Mouse (Mus musculus) CH12.LX (cell line): Measurements from ENCODE around the gene Klhdc2. TPM values are rescaled to one million over a fixed set of nuclear protein-coding genes. Genes with fewer than 3 reads are reported as not detected.

Experiments used
- DNase-seq: peaks from one replicate; pipeline ENCODE4 v3.0.0-alpha.2; 2013; ENCODE audit errors: extremely low read depth
- H3K27ac ChIP-seq: 2 replicates; pipeline ENCODE4 v1.5.1; 2012; ENCODE audit warnings: low read depth, mild to moderate bottlenecking, control low read depth, moderate library complexity; ENCODE audit not compliant: insufficient read depth
- H3K27me3 ChIP-seq: replicated peaks from 2 replicates; pipeline ENCODE3; 2012; ENCODE audit warnings: inconsistent platforms
- H3K36me3 ChIP-seq, 2 experiments: replicated peaks in 1 of 2; 2 replicates each; pipeline versions ENCODE3 to v1.6.1; 2012; ENCODE audit warnings: inconsistent platforms in 1 of 2, low read length in 1 of 2, mild to moderate bottlenecking in 1 of 2, mixed read lengths in 1 of 2, moderate library complexity in 1 of 2; ENCODE audit not compliant: control insufficient read depth in 1 of 2, insufficient read depth in 1 of 2
- H3K4me1 ChIP-seq, 2 experiments: 2 replicates each; pipeline ENCODE4 v1.6.1; 2012; ENCODE audit warnings: inconsistent platforms in 1 of 2, moderate library complexity in 1 of 2; ENCODE audit not compliant: insufficient read depth in 2 of 2, control insufficient read depth in 1 of 2
- H3K4me2 ChIP-seq: 2 replicates; pipeline ENCODE4 v1.6.1; 2012; ENCODE audit warnings: low read depth, mild to moderate bottlenecking, control low read depth; ENCODE audit not compliant: poor library complexity, insufficient read depth, severe bottlenecking
- H3K4me3 ChIP-seq, 3 experiments: fragments of 150-350 bp in 1 of 3; sonication (generic) in 1 of 3; replicated peaks in 1 of 3; 2 replicates each; pipeline versions ENCODE3 to v1.5.1; 2011 to 2012; ENCODE audit warnings: low read depth in 2 of 3, low read length in 2 of 3, mild to moderate bottlenecking in 2 of 3, moderate library complexity in 2 of 3, control low read depth in 1 of 3, improper control_type of control experiment in 1 of 3, inconsistent platforms in 1 of 3, mixed read lengths in 1 of 3; ENCODE audit not compliant: poor library complexity in 1 of 3
- H3K79me2 ChIP-seq: replicated peaks from 2 replicates; pipeline ENCODE4 v1.6.1; 2012; ENCODE audit warnings: mild to moderate bottlenecking, moderate library complexity; ENCODE audit not compliant: control insufficient read depth, poor library complexity, insufficient read depth, severe bottlenecking; ENCODE audit errors: extremely low read depth
- H3K9ac ChIP-seq: 2 replicates; pipeline ENCODE4 v1.6.1; 2012; ENCODE audit warnings: low read depth, mild to moderate bottlenecking, control low read depth, moderate library complexity; ENCODE audit not compliant: insufficient read depth
- H3K9me3 ChIP-seq: replicated peaks from 2 replicates; pipeline ENCODE3; 2012; ENCODE audit warnings: low read length, inconsistent platforms, mixed read lengths
- CHD2 ChIP-seq: IDR thresholded peaks from 2 replicates; pipeline ENCODE4 v1.6.1; 2011; ENCODE audit warnings: low read length, improper control_type of control experiment
- ETS1 ChIP-seq: conservative IDR thresholded peaks from 2 replicates; pipeline ENCODE4 v1.6.1; 2012; ENCODE audit warnings: low read depth, mild to moderate bottlenecking, inconsistent platforms, low read length, improper control_type of control experiment, moderate library complexity
- IRF4 ChIP-seq: IDR thresholded peaks from 2 replicates; pipeline ENCODE4 v1.6.1; 2014; ENCODE audit warnings: low read depth, mild to moderate bottlenecking, inconsistent platforms, low read length, improper control_type of control experiment
- MAFK ChIP-seq: IDR thresholded peaks from 2 replicates; pipeline ENCODE4 v1.6.1; 2011; ENCODE audit warnings: low read length, improper control_type of control experiment; ENCODE audit not compliant: insufficient replicate concordance
- MAX ChIP-seq: IDR thresholded peaks from 2 replicates; pipeline ENCODE4 v1.6.1; 2011; ENCODE audit warnings: low read length, improper control_type of control experiment
- MAZ ChIP-seq: IDR thresholded peaks from 2 replicates; pipeline ENCODE4 v1.6.1; 2012; ENCODE audit warnings: low read depth, mild to moderate bottlenecking, inconsistent platforms, low read length, improper control_type of control experiment, moderate library complexity
- MXI1 ChIP-seq: IDR thresholded peaks from 2 replicates; pipeline ENCODE4 v1.6.1; 2011; ENCODE audit warnings: mild to moderate bottlenecking, low read depth, low read length, improper control_type of control experiment
- NELFE ChIP-seq: IDR thresholded peaks from 2 replicates; pipeline ENCODE4 v1.6.1; 2011; ENCODE audit warnings: low read depth, low read length, improper control_type of control experiment
- POLR2A ChIP-seq: IDR thresholded peaks from 2 replicates; pipeline ENCODE4 v1.6.1; 2011; ENCODE audit warnings: low read depth, mild to moderate bottlenecking, improper control_type of control experiment, low read length
- SIN3A ChIP-seq: IDR thresholded peaks from 2 replicates; pipeline ENCODE4 v1.6.1; 2012; ENCODE audit warnings: low read length, improper control_type of control experiment, inconsistent platforms
- TBP ChIP-seq: conservative IDR thresholded peaks from 2 replicates; pipeline ENCODE4 v1.6.1; 2011; ENCODE audit warnings: low read depth, low read length, improper control_type of control experiment
- TCF12 ChIP-seq: IDR thresholded peaks from 2 replicates; pipeline ENCODE4 v1.6.1; 2014; ENCODE audit warnings: low read depth, mild to moderate bottlenecking, inconsistent platforms, low read length, improper control_type of control experiment
- dilution Hi-C: fragments of 300-500 bp; cut with MboI; formaldehyde crosslinking; loops from 2 replicates; pipeline ENCODE4 v1.14.3; 2020; ENCODE audit warnings: low sequenced_read_pairs; ENCODE audit not compliant: extremely low pct_unique_long_range_greater_than_20kb, extremely low pct_ligation_motif_present
- in situ Hi-C: fragments of 300-500 bp; cut with MboI; formaldehyde crosslinking; loops from 3 replicates; pipeline ENCODE4 v1.14.3; 2019; ENCODE audit warnings: low sequenced_read_pairs, low pct_ligation_motif_present, low pct_unique_long_range_greater_than_20kb, mixed read lengths
- polyA plus RNA-seq: library from polyadenylated mRNA; unstranded; fragments of >175 nt; gene quantifications from 2 replicates; pipeline ENCODE4 v1.2.1, GENCODE M21; 2012; ENCODE audit warnings: low read depth; ENCODE audit not compliant: insufficient read length
- total RNA-seq, 2 experiments: library from RNA; depleted of rRNA; stranded (reverse); fragments of 300-350 nt in 1 of 2; fragments of >200 nt in 1 of 2; gene quantifications; 2 replicates each; pipeline ENCODE4 v1.2.3; 2012 to 2014

Gene Klhdc2
- total and polyA plus RNA-seq, 3 experiments = 81.8 to 280 (median 103) TPM

GRCm38 (mm10) chr12:69295651-69296050, 830 bp upstream of the Klhdc2 start:
- TF ChIP-seq NELFE (no peak), IRF4 (peak; percentile 16; the same call in 1 of the 2 replicates), MXI1 (no peak), CHD2 (no peak), MAX (0 out of 2 replicates have a peak, but pooled peaks have one; percentile 10), TCF12 (0 out of 2 replicates have a peak, but pooled peaks have one; percentile 14), ETS1 (no peak; the same call in 1 of the 2 replicates), POLR2A (no peak)
- TF ChIP-seq, all 38 proteins: peak for 3
- Histone ChIP-seq H3K36me3 (peaks cover 3 to 19% of the 10 kb centered on the region in 2 experiments), H3K4me3 (peak overlapping the region; percentile 14 to 89 (median 88)), H3K9ac (peak overlapping the region; percentile 65), H3K27me3 (no peaks in the 10 kb centered on the region), H3K27ac (peak overlapping the region; percentile 22), H3K4me1 (peaks cover 17 to 55% of the 10 kb centered on the region in 2 experiments), H3K79me2 (peaks cover 23% of the 10 kb centered on the region), H3K4me2 (peak overlapping the region; percentile 46; the same call in 1 of the 2 replicates), H3K9me3 (no peaks in the 10 kb centered on the region)
- dilution Hi-C loops = no loop called here
- DNase-seq = no peak
- in situ Hi-C loops = loop anchor here (5.0 kb wide), 1 partner anchor 73 kb away; no protein-coding TSS in a partner anchor

GRCm38 (mm10) chr12:69297411-69298150, 1.1 kb downstream of the Klhdc2 start:
- H3K79me2 ChIP-seq = peaks cover 23% of the 10 kb centered on the region
- in situ Hi-C loops (loop anchor here (5.0 kb wide), 1 partner anchor 75 kb away; no protein-coding TSS in a partner anchor), dilution Hi-C loops (no loop called here)
- peak overlapping the region; percentile 54 for H3K9ac ChIP-seq
- H3K4me2 ChIP-seq = peak overlapping the region; percentile 79
- peaks cover 10 to 38% of the 10 kb centered on the region in 2 experiments for H3K4me1 ChIP-seq
- H3K27me3 ChIP-seq = no peaks in the 10 kb centered on the region
- TF ChIP-seq MAZ (no peak), TBP (0 out of 2 replicates have a peak, but pooled peaks have one; percentile 15), MAFK (0 out of 2 replicates have a peak, but pooled peaks have one; percentile 10)
- TF ChIP-seq, all 38 proteins: peak for 2
- H3K4me3 ChIP-seq = peak overlapping the region; percentile 76 to 89 (median 88)
- peak overlapping the region; percentile 50 for H3K27ac ChIP-seq
- peaks cover 14 to 37% of the 10 kb centered on the region in 2 experiments for H3K36me3 ChIP-seq
- no peaks in the 10 kb centered on the region for H3K9me3 ChIP-seq
- no peak for DNase-seq

- dilution Hi-C loops = no loop called here
Measured at GRCm38 (mm10) chr12:69298281-69298680, 1.8 kb downstream of the Klhdc2 start.

More at GRCm38 (mm10) chr12:69298281-69298680, 1.8 kb downstream of the Klhdc2 start:
- Histone ChIP-seq H3K4me1 (peaks cover 10 to 37% of the 10 kb centered on the region in 2 experiments), H3K4me3 (peak overlapping the region; percentile 2 to 89 (median 22)), H3K27me3 (no peaks in the 10 kb centered on the region), H3K36me3 (peaks cover 18 to 42% of the 10 kb centered on the region in 2 experiments), H3K4me2 (peak overlapping the region; percentile 30), H3K9me3 (no peaks in the 10 kb centered on the region), H3K79me2 (peaks cover 23% of the 10 kb centered on the region), H3K27ac (no peak overlapping the region), H3K9ac (no peak overlapping the region)
- in situ Hi-C loops = loop anchor here (5.0 kb wide), 1 partner anchor 76 kb away; no protein-coding TSS in a partner anchor
- DNase-seq = no peak
- TF ChIP-seq IRF4 = no peak
- TF ChIP-seq SIN3A = peak; percentile 23; the same call in 1 of the 2 replicates
